Mouse (Mus musculus) forebrain, embryonic 12.5 days (tissue): Measurements from ENCODE around the gene Taf8. TPM values are rescaled to one million over a fixed set of nuclear protein-coding genes. Genes with fewer than 3 reads are reported as not detected.
A peak's percentile ranks its signal among the peaks of the same experiment; 100 is the strongest.

Source experiments
- ATAC-seq: fragments of 200-750 bp; cut with Nextera tagmentation; 2 replicates; pipeline ENCODE4 v1.8.0; 2017; ENCODE audit warnings: moderate TSS enrichment; ENCODE audit not compliant: low FRiP score
- H3K27ac ChIP-seq: fragments of 300-500 bp; sonication (generic); 2 replicates; pipeline ENCODE4 v1.5.1; 2016; ENCODE audit warnings: mild to moderate bottlenecking
- H3K27me3 ChIP-seq: fragments of 300-500 bp; sonication (generic); 2 replicates; pipeline ENCODE4 v1.6.1; 2016; ENCODE audit warnings: mild to moderate bottlenecking
- H3K36me3 ChIP-seq: fragments of 300-500 bp; sonication (generic); replicated peaks from 2 replicates; pipeline ENCODE4 v1.6.1; 2016; ENCODE audit warnings: mild to moderate bottlenecking
- H3K4me1 ChIP-seq: fragments of 300-500 bp; sonication (generic); 2 replicates; pipeline ENCODE4 v1.6.1; 2016
- H3K4me2 ChIP-seq: fragments of 300-500 bp; sonication (generic); 2 replicates; pipeline ENCODE4 v1.6.1; 2016; ENCODE audit warnings: mild to moderate bottlenecking, moderate library complexity
- H3K4me3 ChIP-seq: fragments of 300-500 bp; sonication (generic); replicated peaks from 2 replicates; pipeline ENCODE4 v1.5.1; 2016; ENCODE audit warnings: mild to moderate bottlenecking
- H3K9ac ChIP-seq: fragments of 300-500 bp; sonication (generic); 2 replicates; pipeline ENCODE4 v1.6.1; 2016; ENCODE audit warnings: mild to moderate bottlenecking
- H3K9me3 ChIP-seq: fragments of 300-500 bp; sonication (generic); 2 replicates; pipeline ENCODE4 v1.6.1; 2016
- WGBS: fragments of 180-500 bp; shearing (Covaris S2); methylation state at CpG from one replicate; pipeline ENCODE4 v1.1.7; 2016; 5-methylcytosine and 5-hydroxymethylcytosine counted together
- polyA plus RNA-seq: library from polyadenylated mRNA; unstranded; fragments of >200 nt; fragmentation: Nextera tagmentation; extraction: Ambion mirVana; gene quantifications from 2 replicates; pipeline ENCODE4 v1.2.1, GENCODE M21; 2016

The Taf8 gene
- polyA plus RNA-seq, 1 experiment from 2014 or later = 31.1 TPM

GRCm38 (mm10) chr17:47446025-47446424, 56.1 kb downstream of the Taf8 start:
- Histone ChIP-seq H3K4me1 (peaks cover 7% of the 10 kb centered on the region; the same call in 1 of the 2 replicates), H3K9me3 (no peaks in the 10 kb centered on the region), H3K27me3 (peaks cover 4% of the 10 kb centered on the region; the same call in 1 of the 2 replicates), H3K36me3 (no peaks in the 10 kb centered on the region), H3K4me2 (no peak overlapping the region), H3K4me3 (no peak overlapping the region), H3K27ac (no peak overlapping the region), H3K9ac (no peak overlapping the region)
- 82% methylated on average over 9 of the region's 9 CpGs for WGBS
- no peak for ATAC-seq

GRCm38 (mm10) chr17:47445518-47445917, 56.6 kb downstream of the Taf8 start:
- no peak for ATAC-seq
- WGBS = 81% methylated on average over 11 of the region's 11 CpGs
- Histone ChIP-seq H3K27me3 (peaks cover 9% of the 10 kb centered on the region; the same call in 1 of the 2 replicates), H3K9me3 (no peaks in the 10 kb centered on the region), H3K4me2 (no peak overlapping the region), H3K27ac (no peak overlapping the region), H3K4me1 (peaks cover 10% of the 10 kb centered on the region), H3K36me3 (no peaks in the 10 kb centered on the region), H3K9ac (no peak overlapping the region), H3K4me3 (no peak overlapping the region)

DNA sequence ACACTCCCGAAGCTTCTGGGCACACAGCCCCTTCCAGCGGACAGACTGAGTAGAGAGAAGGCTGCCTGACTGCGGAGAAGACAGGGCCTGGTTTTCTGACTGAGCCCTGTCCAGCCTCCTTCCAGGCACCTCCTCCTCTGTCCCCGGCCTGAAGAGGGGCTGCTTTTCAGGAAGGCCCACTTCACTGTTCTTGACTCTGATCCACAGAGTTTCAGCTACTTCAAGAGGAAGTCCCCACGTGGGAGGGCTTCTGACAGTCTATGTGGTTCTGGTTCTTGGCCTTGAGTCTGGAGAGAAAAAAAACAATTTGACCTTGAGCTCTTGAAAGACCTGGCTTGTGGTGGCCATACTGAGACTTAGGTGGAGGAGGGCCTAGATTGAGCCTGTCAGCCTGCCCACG, 58.0 kb downstream of the Taf8 start:
- ATAC-seq = no peak
- Histone ChIP-seq H3K9ac (no peak overlapping the region), H3K4me2 (no peak overlapping the region), H3K4me3 (no peak overlapping the region), H3K4me1 (peaks cover 17% of the 10 kb centered on the region), H3K36me3 (no peaks in the 10 kb centered on the region), H3K9me3 (no peaks in the 10 kb centered on the region), H3K27me3 (peaks cover 21% of the 10 kb centered on the region), H3K27ac (no peak overlapping the region)
- WGBS = 74% methylated on average over 6 of the region's 6 CpGs

GRCm38 (mm10) chr17:47442271-47442670, 59.8 kb downstream of the Taf8 start:
- WGBS = 83% methylated on average over 3 of the region's 3 CpGs
- Histone ChIP-seq H3K9ac (no peak overlapping the region), H3K36me3 (no peaks in the 10 kb centered on the region), H3K27ac (no peak overlapping the region), H3K4me1 (peaks cover 17% of the 10 kb centered on the region), H3K9me3 (no peaks in the 10 kb centered on the region), H3K27me3 (peaks cover 39% of the 10 kb centered on the region), H3K4me2 (no peak overlapping the region), H3K4me3 (no peak overlapping the region)
- no peak for ATAC-seq

- H3K36me3 ChIP-seq = no peaks in the 10 kb centered on the region
- no peak overlapping the region for H3K4me2 ChIP-seq
- H3K9me3 ChIP-seq = no peaks in the 10 kb centered on the region
- H3K27ac ChIP-seq = no peak overlapping the region
- no peak overlapping the region for H3K9ac ChIP-seq
- 59% methylated on average over 19 of the region's 19 CpGs for WGBS
- no peak for ATAC-seq
- H3K27me3 ChIP-seq = peaks cover 47% of the 10 kb centered on the region
- peaks cover 25% of the 10 kb centered on the region for H3K4me1 ChIP-seq
- H3K4me3 ChIP-seq = no peak overlapping the region
Measured at GRCm38 (mm10) chr17:47441296-47442051, 60.6 kb downstream of the Taf8 start.

GRCm38 (mm10) chr17:47440359-47440890, 61.7 kb downstream of the Taf8 start:
- no peak overlapping the region for H3K27ac ChIP-seq
- peaks cover 56% of the 10 kb centered on the region for H3K27me3 ChIP-seq
- H3K4me3 ChIP-seq = no peak overlapping the region
- H3K36me3 ChIP-seq = no peaks in the 10 kb centered on the region
- H3K4me1 ChIP-seq = peaks cover 28% of the 10 kb centered on the region
- no peak overlapping the region for H3K9ac ChIP-seq
- 0 out of 2 replicates have a peak, but pooled peaks have one; percentile 11 for ATAC-seq
- no peak overlapping the region for H3K4me2 ChIP-seq
- 5% methylated on average over 9 of the region's 9 CpGs for WGBS
- no peaks in the 10 kb centered on the region for H3K9me3 ChIP-seq

DNA sequence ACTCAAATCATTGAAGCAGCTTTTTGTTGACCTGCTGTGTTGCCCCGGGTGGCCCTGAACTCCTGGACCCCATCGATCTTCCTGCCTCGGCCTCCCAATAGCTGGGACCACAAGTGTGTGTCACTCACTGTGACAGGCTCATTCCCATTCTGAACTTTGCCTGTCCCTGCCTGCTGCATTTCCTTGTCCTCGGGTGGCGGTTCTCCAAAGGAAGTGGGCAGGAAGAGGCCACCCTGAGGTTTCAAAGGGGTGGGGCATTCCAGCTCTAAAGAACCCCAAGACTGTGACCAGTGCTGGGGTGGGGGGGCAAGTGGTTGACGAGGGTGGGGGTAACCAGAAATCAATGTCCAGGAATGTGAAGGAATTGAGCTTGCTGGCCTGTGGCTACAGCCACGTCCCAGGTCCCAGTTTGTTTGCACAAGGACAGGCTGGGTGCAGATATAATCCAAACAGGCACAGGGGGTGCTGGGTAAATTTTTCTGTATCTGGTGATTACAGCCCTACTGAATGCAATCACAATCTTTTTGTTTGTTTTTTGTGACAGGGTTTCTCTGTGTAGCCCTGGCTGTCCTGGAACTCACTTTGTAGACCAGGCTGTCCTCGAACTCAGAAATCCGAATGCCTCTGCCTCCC, 62.6 kb downstream of the Taf8 start:
- H3K9ac ChIP-seq = no peak overlapping the region
- 49% methylated on average over 9 of the region's 9 CpGs for WGBS

DNA sequence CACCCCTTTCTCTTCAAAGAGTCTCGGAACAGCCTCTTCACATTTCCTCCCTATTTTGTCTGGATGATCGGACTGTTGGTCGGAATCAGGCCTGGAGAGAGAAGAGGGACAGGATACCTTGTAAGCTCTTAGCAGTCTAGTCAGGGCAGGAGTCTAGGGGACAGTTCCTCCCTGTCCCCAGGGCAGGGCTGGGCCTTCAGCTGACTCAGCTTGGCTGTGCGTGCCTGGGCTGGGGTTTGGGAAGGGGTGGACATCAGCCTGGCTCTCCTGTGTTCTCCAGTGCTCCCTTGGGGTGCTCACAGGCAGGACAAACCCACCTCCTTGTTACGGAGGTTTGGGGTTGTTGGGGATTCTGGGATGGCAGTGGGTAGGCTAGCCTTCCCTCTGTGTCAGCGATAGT, 63.5 kb downstream of the Taf8 start:
- H3K9me3 ChIP-seq = no peaks in the 10 kb centered on the region
- 56% methylated on average over 6 of the region's 6 CpGs for WGBS
- H3K9ac ChIP-seq = no peak overlapping the region
- H3K4me3 ChIP-seq = no peak overlapping the region
- no peaks in the 10 kb centered on the region for H3K36me3 ChIP-seq
- no peak overlapping the region for H3K4me2 ChIP-seq
- H3K27ac ChIP-seq = no peak overlapping the region
- ATAC-seq = no peak
- H3K4me1 ChIP-seq = peaks cover 28% of the 10 kb centered on the region
- peaks cover 67% of the 10 kb centered on the region for H3K27me3 ChIP-seq

More for the DNA sequence above, 62.6 kb downstream of the Taf8 start:
- Histone ChIP-seq H3K4me3 (no peak overlapping the region), H3K27me3 (peaks cover 64% of the 10 kb centered on the region), H3K36me3 (no peaks in the 10 kb centered on the region), H3K4me1 (peaks cover 28% of the 10 kb centered on the region), H3K4me2 (no peak overlapping the region), H3K27ac (no peak overlapping the region), H3K9me3 (no peaks in the 10 kb centered on the region)
- ATAC-seq = no peak

- H3K4me2 ChIP-seq = peak within 1 kb of the TSS; percentile 53
- H3K9me3 ChIP-seq = no peaks in the 10 kb centered on the region
- H3K4me1 ChIP-seq = peaks cover 28% of the 10 kb centered on the region
- no peaks in the 10 kb centered on the region for H3K36me3 ChIP-seq
- H3K27me3 ChIP-seq = peaks cover 70% of the 10 kb centered on the region
- peak within 1 kb of the TSS; percentile 34 for H3K4me3 ChIP-seq
- ATAC-seq = no peak
- whole genome bisulfite sequencing = 3% methylated on average over 25 of the region's 25 CpGs
- peak within 1 kb of the TSS; percentile 9; the same call in 1 of the 2 replicates for H3K9ac ChIP-seq
- no peak within 1 kb of the TSS for H3K27ac ChIP-seq
Measured at GRCm38 (mm10) chr17:47436907-47437547, 65.1 kb downstream of the Taf8 start, which contains the start of gene 1700001C19Rik. Gene 1700001C19Rik (minus strand): TSS chr17:47437376.

DNA sequence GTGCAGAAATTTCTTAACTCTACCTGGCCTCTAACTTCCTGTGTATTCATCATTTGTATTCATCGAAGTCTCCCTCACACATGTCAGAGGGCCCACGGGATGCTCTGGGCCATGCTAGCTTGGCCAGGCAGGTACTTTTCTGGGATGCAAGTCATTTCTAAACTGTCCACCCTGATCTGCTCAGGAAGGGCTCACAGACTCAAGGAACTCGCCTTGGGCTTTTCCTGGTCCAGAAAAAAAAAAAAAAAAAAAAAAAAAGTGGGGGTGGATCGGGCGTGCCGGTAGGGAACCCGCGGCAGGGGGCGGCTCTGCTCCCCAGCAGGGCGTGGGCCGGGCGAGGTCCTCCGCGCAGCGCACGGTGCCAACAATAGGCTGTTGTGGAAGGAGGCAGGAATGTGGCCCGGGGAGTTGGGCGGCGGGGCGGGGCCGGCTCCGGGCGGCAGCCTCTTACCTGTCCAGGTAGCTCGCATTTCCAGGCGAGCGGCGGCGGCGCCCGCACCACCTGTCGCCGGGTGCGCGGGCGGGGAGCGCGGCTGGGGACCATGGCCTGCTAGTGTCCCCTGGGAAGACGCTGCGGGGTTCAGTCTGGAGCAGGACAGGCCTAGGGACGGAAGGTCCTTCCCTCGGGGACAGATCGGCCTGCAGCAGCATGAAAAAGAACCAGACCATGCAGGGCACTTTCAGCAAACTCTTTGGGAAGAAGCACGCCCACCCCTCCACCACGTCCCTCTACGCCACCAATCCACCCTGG, 65.8 kb downstream of the Taf8 start, which contains the start of gene AI661453:
TSS of gene AI661453 (plus strand) at position 460 of the 751 bp plus-strand sequence.
- 2% methylated on average over 44 of the region's 45 CpGs for WGBS
- Histone ChIP-seq H3K27ac (no peak within 1 kb of the TSS), H3K4me3 (peak within 1 kb of the TSS; percentile 34), H3K27me3 (peaks cover 70% of the 10 kb centered on the region), H3K36me3 (no peaks in the 10 kb centered on the region), H3K9ac (peak within 1 kb of the TSS; percentile 9; the same call in 1 of the 2 replicates), H3K4me1 (peaks cover 21% of the 10 kb centered on the region), H3K9me3 (no peaks in the 10 kb centered on the region), H3K4me2 (peak within 1 kb of the TSS; percentile 53)
- no peak for ATAC-seq
